Mouse (Mus musculus): Measurements from ENCODE around the gene Xxylt1. TPM values are rescaled to one million over a fixed set of nuclear protein-coding genes. Genes with fewer than 3 reads are reported as not detected.

Xxylt1 gene
- polyA plus RNA-seq (2011; ENCODE audit: insufficient read depth, insufficient read length, low replicate concordance, missing spikeins) = 1.7 and 2.7 TPM in 2 replicates

- peak within 1 kb of the TSS; percentile 69 for H3K27ac ChIP-seq (ENCODE audit: control insufficient read depth, insufficient read depth, low read depth, low read length, poor library complexity)
- H3K4me1 ChIP-seq (ENCODE audit: control insufficient read depth, insufficient read depth, low read length) = no peaks in the 10 kb centered on the region; the same call in 1 of the 2 replicates
- TF ChIP-seq POLR2A (IDR thresholded peaks at IDR 0.05; ENCODE audit: borderline replicate concordance, control insufficient read depth, low read depth, low read length) = peak; percentile 66; the same call in 1 of the 2 replicates
- peak; percentile 24; the same call in 1 of the 2 replicates for TF ChIP-seq CTCF (IDR thresholded peaks at IDR 0.05; ENCODE audit: control insufficient read depth, insufficient read depth, low read length)
- WGBS = under 1% methylated on average over 54 of the region's 54 CpGs
- peak within 1 kb of the TSS; percentile 69 for H3K4me3 ChIP-seq (replicated peaks; ENCODE audit: control insufficient read depth, low read depth, low read length)
These were observed at the start of gene Xxylt1 for GRCm38 (mm10) chr16:31081125-31081664. Xxylt1 (minus strand) TSS chr16:31081432.

DNA sequence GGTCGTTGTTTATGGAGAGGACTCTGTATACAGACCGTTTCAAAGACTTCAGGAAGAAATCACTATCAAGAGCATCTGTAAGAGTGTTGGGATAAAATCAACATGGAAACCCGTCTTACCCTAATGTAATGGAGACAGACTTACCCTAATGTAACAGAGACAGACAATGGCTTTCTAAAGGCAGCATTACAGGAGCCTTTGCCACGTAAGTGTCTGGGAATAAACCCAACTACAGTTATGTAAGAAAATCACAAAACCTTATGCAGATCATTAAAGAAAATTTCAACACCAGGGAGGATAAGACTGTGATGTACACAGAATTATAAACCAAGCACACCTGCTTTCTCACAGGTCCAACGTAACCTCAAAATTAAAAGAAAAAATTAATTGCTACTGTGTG is 46.9 kb upstream of the Xxylt1 start:
- H3K27ac ChIP-seq (ENCODE audit: control insufficient read depth, insufficient read depth, low read depth, low read length, poor library complexity) = no peak overlapping the region
- no peak overlapping the region for H3K4me3 ChIP-seq (replicated peaks; ENCODE audit: control insufficient read depth, low read depth, low read length)
- no peaks in the 10 kb centered on the region for H3K4me1 ChIP-seq (ENCODE audit: control insufficient read depth, insufficient read depth, low read length)
- TF ChIP-seq CTCF (IDR thresholded peaks at IDR 0.05; ENCODE audit: control insufficient read depth, insufficient read depth, low read length) (no peak), POLR2A (IDR thresholded peaks at IDR 0.05; ENCODE audit: borderline replicate concordance, control insufficient read depth, low read depth, low read length) (no peak)
- 86% methylated on average over 5 of the region's 5 CpGs for WGBS

DNA sequence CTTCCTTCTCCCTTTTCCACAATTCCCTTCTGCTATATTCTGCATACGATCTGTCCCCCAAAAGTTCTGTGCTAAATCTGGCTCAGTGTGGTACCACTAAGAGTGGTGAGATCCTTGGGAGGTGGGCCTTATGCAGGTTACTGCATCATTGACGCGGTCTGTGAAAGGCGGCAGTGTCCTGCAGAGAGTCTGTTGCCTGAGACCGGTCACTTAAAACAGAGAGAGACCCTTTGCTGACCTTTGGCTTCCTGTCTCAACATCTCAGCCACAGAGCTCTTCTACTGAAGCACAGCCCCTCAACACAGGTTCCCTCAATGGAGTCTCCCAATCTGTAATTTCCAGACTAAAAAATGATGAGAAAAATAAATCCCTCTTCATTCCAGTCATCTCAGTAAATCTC is 43.8 kb upstream of the Xxylt1 start:
- 91% methylated on average over 5 of the region's 5 CpGs for WGBS
- Histone ChIP-seq H3K4me1 (ENCODE audit: control insufficient read depth, insufficient read depth, low read length) (no peaks in the 10 kb centered on the region), H3K4me3 (replicated peaks; ENCODE audit: control insufficient read depth, low read depth, low read length) (no peak overlapping the region), H3K27ac (ENCODE audit: control insufficient read depth, insufficient read depth, low read depth, low read length, poor library complexity) (no peak overlapping the region)
- TF ChIP-seq POLR2A (IDR thresholded peaks at IDR 0.05; ENCODE audit: borderline replicate concordance, control insufficient read depth, low read depth, low read length) (no peak), CTCF (IDR thresholded peaks at IDR 0.05; ENCODE audit: control insufficient read depth, insufficient read depth, low read length) (no peak)

DNA sequence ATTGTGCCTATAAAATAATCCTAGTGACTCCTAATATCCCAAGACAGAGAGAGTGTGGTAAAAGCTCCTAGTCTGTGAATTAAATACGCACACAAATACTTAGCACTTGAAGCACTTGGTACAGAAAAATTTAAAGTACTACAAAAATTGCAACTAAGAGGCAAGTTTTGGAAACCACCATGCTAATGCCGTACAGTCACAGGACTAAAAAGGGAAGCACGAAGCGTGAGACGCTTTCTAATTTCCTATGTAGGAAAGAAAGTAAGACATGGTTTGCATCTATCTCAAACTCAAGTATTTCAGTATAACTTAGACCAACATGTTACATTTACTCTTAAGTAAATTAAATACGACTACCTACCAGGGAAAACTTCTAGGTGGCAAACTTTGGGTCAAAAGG is 40.4 kb upstream of the Xxylt1 start:
- H3K27ac ChIP-seq (ENCODE audit: control insufficient read depth, insufficient read depth, low read depth, low read length, poor library complexity) = no peak overlapping the region
- H3K4me3 ChIP-seq (replicated peaks; ENCODE audit: control insufficient read depth, low read depth, low read length) = no peak overlapping the region
- TF ChIP-seq POLR2A (IDR thresholded peaks at IDR 0.05; ENCODE audit: borderline replicate concordance, control insufficient read depth, low read depth, low read length) (no peak), CTCF (IDR thresholded peaks at IDR 0.05; ENCODE audit: control insufficient read depth, insufficient read depth, low read length) (no peak)
- WGBS = 82% methylated on average over 6 of the region's 6 CpGs
- H3K4me1 ChIP-seq (ENCODE audit: control insufficient read depth, insufficient read depth, low read length) = no peaks in the 10 kb centered on the region

DNA sequence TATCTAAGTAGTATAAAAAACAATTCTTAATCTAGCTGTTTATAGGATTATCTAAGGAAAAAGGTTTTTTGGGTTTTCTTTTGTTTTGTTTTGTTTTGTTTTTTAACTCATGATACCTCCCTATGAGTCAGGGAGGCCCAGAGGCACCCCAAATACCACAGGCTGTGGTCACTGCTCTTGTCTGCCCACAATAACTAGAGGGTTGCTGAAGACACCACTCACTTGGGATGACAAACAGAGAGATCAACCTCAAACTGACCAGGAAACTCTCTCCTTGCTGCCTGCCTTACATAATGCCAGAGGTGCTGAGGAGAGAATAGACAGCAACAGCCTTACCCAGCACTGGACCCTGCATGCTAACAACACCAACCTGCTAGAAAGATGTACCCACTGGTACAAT is 32.4 kb upstream of the Xxylt1 start:
- Histone ChIP-seq H3K4me3 (replicated peaks; ENCODE audit: control insufficient read depth, low read depth, low read length) (no peak overlapping the region), H3K4me1 (ENCODE audit: control insufficient read depth, insufficient read depth, low read length) (no peaks in the 10 kb centered on the region), H3K27ac (ENCODE audit: control insufficient read depth, insufficient read depth, low read depth, low read length, poor library complexity) (no peak overlapping the region)
- no peak for TF ChIP-seq POLR2A (IDR thresholded peaks at IDR 0.05; ENCODE audit: borderline replicate concordance, control insufficient read depth, low read depth, low read length)
- TF ChIP-seq CTCF (IDR thresholded peaks at IDR 0.05; ENCODE audit: control insufficient read depth, insufficient read depth, low read length) = no peak

DNA sequence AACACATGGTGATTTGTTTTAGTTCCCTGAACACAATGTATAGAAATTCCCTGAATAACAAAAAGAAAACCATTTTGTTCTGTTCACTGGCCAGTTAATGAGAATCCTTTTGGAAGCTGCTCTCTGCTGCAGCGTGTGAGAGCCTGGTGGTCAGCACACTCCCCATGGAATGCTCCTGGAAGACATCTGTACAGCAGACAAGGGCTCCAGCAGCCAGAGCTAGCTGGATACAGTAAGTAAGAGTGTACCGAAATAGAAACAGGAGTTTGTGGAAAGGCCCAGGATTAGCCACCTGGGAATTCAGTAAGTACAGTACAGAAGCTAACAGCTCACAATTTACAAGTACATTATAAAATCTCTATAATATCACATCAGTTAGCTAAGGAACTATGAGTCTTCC is 20.1 kb upstream of the Xxylt1 start:
- Histone ChIP-seq H3K4me3 (replicated peaks; ENCODE audit: control insufficient read depth, low read depth, low read length) (no peak overlapping the region), H3K4me1 (ENCODE audit: control insufficient read depth, insufficient read depth, low read length) (no peaks in the 10 kb centered on the region), H3K27ac (ENCODE audit: control insufficient read depth, insufficient read depth, low read depth, low read length, poor library complexity) (no peak overlapping the region)
- no peak for TF ChIP-seq POLR2A (IDR thresholded peaks at IDR 0.05; ENCODE audit: borderline replicate concordance, control insufficient read depth, low read depth, low read length)
- no peak for TF ChIP-seq CTCF (IDR thresholded peaks at IDR 0.05; ENCODE audit: control insufficient read depth, insufficient read depth, low read length)
- 88% methylated on average over 2 of the region's 2 CpGs for WGBS

- H3K4me3 ChIP-seq (replicated peaks; ENCODE audit: control insufficient read depth, low read depth, low read length) = no peak overlapping the region
- no peaks in the 10 kb centered on the region for H3K4me1 ChIP-seq (ENCODE audit: control insufficient read depth, insufficient read depth, low read length)
- TF ChIP-seq CTCF (IDR thresholded peaks at IDR 0.05; ENCODE audit: control insufficient read depth, insufficient read depth, low read length) (no peak), POLR2A (IDR thresholded peaks at IDR 0.05; ENCODE audit: borderline replicate concordance, control insufficient read depth, low read depth, low read length) (no peak)
- WGBS = 92% methylated on average over 1 of the region's 1 CpGs
- no peak overlapping the region for H3K27ac ChIP-seq (ENCODE audit: control insufficient read depth, insufficient read depth, low read depth, low read length, poor library complexity)
These were observed 18.7 kb upstream of the Xxylt1 start for GRCm38 (mm10) chr16:31099906-31100305.

DNA sequence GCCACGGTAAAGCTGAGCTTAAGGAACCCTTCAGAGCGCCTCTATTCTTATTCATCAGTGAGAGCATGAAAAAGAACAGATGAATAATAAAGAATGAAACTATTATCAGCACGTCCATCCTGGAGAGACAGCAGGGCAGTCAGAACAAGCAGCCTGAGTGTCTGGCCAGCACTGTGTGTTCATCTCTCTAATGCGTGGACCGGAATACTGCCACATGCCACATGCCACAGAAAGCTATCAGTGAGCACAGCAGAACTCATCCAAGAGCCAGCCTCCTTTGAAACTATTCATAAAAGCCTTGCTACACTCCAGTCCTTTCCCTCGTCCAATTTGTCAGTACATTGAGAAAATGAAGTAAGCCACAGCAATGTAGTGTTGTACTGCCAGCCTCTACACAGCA is 12.8 kb upstream of the Xxylt1 start:
- peak overlapping the region; percentile 11 for H3K4me3 ChIP-seq (replicated peaks; ENCODE audit: control insufficient read depth, low read depth, low read length)
- no peaks in the 10 kb centered on the region for H3K4me1 ChIP-seq (ENCODE audit: control insufficient read depth, insufficient read depth, low read length)
- TF ChIP-seq CTCF (IDR thresholded peaks at IDR 0.05; ENCODE audit: control insufficient read depth, insufficient read depth, low read length) (no peak), POLR2A (IDR thresholded peaks at IDR 0.05; ENCODE audit: borderline replicate concordance, control insufficient read depth, low read depth, low read length) (no peak)
- 81% methylated on average over 6 of the region's 6 CpGs for WGBS
- no peak overlapping the region for H3K27ac ChIP-seq (ENCODE audit: control insufficient read depth, insufficient read depth, low read depth, low read length, poor library complexity)

- TF ChIP-seq POLR2A (IDR thresholded peaks at IDR 0.05; ENCODE audit: borderline replicate concordance, control insufficient read depth, low read depth, low read length) (no peak), CTCF (IDR thresholded peaks at IDR 0.05; ENCODE audit: control insufficient read depth, insufficient read depth, low read length) (no peak)
- WGBS = 90% methylated on average over 9 of the region's 9 CpGs
- H3K4me3 ChIP-seq (replicated peaks; ENCODE audit: control insufficient read depth, low read depth, low read length) = no peak overlapping the region
- no peaks in the 10 kb centered on the region for H3K4me1 ChIP-seq (ENCODE audit: control insufficient read depth, insufficient read depth, low read length)
- no peak overlapping the region for H3K27ac ChIP-seq (ENCODE audit: control insufficient read depth, insufficient read depth, low read depth, low read length, poor library complexity)
These were observed 12.0 kb upstream of the Xxylt1 start for GRCm38 (mm10) chr16:31093186-31093585.
